Mouse (Mus musculus) lung, postnatal 0 days (tissue): ENCODE results near the gene Fhl2. TPM values are rescaled to one million over a fixed set of nuclear protein-coding genes. Genes with fewer than 3 reads are reported as not detected.

ENCODE experiments used
- ATAC-seq: fragments of 200-750 bp; cut with Nextera tagmentation; 2 replicates; pipeline ENCODE4 v1.8.0; 2017; ENCODE audit warnings: moderate library complexity
- DNase-seq: peaks from one replicate; pipeline ENCODE4 v3.0.0-alpha.2; 2016; ENCODE audit warnings: low spot score
- H3K27ac ChIP-seq: fragments of 300-500 bp; sonication (generic); 2 replicates; pipeline ENCODE4 v1.5.1; 2014; ENCODE audit warnings: antibody characterized with exemption, mild to moderate bottlenecking, low read length, mixed read lengths
- H3K27me3 ChIP-seq: fragments of 300-500 bp; sonication (generic); replicated peaks from 2 replicates; pipeline ENCODE4 v1.6.1; 2014; ENCODE audit warnings: low read length, mixed read lengths; ENCODE audit not compliant: insufficient read depth
- H3K36me3 ChIP-seq: fragments of 300-500 bp; sonication (generic); 2 replicates; pipeline ENCODE4 v1.6.1; 2014; ENCODE audit warnings: low read length, mixed read lengths; ENCODE audit not compliant: insufficient read depth
- H3K4me1 ChIP-seq: fragments of 300-500 bp; sonication (generic); 2 replicates; pipeline ENCODE4 v1.6.1; 2014; ENCODE audit warnings: antibody characterized with exemption, low read depth, low read length, mixed read lengths; ENCODE audit not compliant: insufficient read depth
- H3K4me2 ChIP-seq: fragments of 300-500 bp; sonication (generic); replicated peaks from 2 replicates; pipeline ENCODE4 v1.6.1; 2014; ENCODE audit warnings: low read depth, mild to moderate bottlenecking, low read length, moderate library complexity, mixed read lengths
- H3K4me3 ChIP-seq: fragments of 300-500 bp; sonication (generic); 2 replicates; pipeline ENCODE4 v1.5.1; 2014; ENCODE audit warnings: low read depth, low read length
- H3K9ac ChIP-seq: fragments of 300-500 bp; sonication (generic); replicated peaks from 2 replicates; pipeline ENCODE4 v1.6.1; 2014; ENCODE audit warnings: low read depth, mild to moderate bottlenecking
- H3K9me3 ChIP-seq: fragments of 300-500 bp; sonication (generic); 2 replicates; pipeline ENCODE4 v1.6.1; 2016; ENCODE audit warnings: low read length, mixed read lengths
- CTCF ChIP-seq: IDR thresholded peaks from 2 replicates; pipeline ENCODE4 v1.5.1; 2016; ENCODE audit warnings: antibody characterized with exemption, mild to moderate bottlenecking
- EP300 ChIP-seq: IDR thresholded peaks from 2 replicates; pipeline ENCODE4 v1.6.1; 2016; ENCODE audit warnings: antibody characterized with exemption, mild to moderate bottlenecking, control low read depth
- WGBS: fragments of 180-500 bp; shearing (Covaris S2); extraction: QIAGEN DNeasy Blood & Tissue Kit; methylation state at CpG from one replicate; pipeline ENCODE4 v1.1.7; 2014; 5-methylcytosine and 5-hydroxymethylcytosine counted together
- polyA plus RNA-seq: library from polyadenylated mRNA; unstranded; fragments of >200 nt; fragmentation: Nextera tagmentation; extraction: Ambion mirVana; gene quantifications from 2 replicates; pipeline ENCODE4 v1.2.1, GENCODE M21; 2015

Gene Fhl2
- polyA plus RNA-seq, 1 experiment from 2014 or later = 21.0 TPM

DNA sequence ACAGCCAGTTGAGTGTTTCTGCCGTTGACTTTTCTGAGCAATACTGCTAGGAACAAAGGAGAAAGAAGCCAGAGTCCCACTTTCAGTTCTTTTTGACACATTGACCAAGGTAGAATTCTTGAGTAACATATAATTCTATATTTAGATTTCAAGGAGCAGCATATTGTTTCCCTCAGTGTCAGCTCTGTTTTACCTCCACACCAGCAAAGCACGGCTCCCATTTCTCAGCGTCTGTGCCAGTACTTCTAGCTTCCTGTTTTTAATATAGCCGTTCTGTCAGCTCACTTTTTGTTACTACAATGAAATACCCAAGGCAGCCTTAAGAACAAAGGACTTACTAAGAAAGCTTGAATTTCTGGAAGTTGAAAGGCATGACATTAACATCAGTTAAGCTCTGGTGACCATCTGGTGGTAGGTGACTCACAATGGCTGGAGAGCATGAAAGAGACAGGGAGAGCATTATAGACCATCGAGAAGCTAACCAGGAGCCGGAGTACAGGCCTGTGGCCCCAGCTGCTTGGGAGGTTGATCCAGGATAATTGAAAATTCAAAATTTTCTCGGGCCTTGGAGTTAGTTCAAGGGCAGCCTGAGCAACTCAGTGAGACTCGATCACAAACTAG, 28.9 kb upstream of the Fhl2 start:
- ATAC-seq (no peak), DNase-seq (no peak)
- Histone ChIP-seq H3K27ac (no peak overlapping the region), H3K9me3 (no peaks in the 10 kb centered on the region), H3K4me3 (no peak overlapping the region), H3K9ac (no peak overlapping the region), H3K4me2 (no peak overlapping the region), H3K27me3 (no peaks in the 10 kb centered on the region), H3K4me1 (peaks cover 4% of the 10 kb centered on the region; the same call in 1 of the 2 replicates), H3K36me3 (no peaks in the 10 kb centered on the region)
- 53% methylated on average over 8 of the region's 8 CpGs for WGBS
- TF ChIP-seq EP300 = no peak
- no peak for TF ChIP-seq CTCF

DNA sequence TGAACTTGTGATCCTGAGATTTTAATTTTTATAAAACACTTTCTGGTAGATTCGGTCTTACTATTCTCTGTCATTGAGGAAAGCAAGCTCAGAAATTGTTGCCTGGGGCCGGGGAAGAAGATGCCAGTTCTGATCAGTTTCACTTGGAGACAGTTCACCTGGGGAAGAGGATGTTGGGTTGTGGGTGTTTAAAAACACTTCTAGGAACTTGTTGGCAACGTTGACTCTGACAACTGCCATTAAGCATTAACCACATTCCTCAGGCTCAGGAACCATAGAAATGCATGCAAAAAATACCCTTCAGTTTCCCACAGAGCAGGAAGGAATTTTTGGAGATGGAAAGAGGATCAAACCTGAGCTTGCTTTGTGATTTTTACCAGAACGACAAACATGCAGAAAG, 28.2 kb upstream of the Fhl2 start:
- H3K4me3 ChIP-seq = no peak overlapping the region
- H3K9me3 ChIP-seq = no peaks in the 10 kb centered on the region
- no peak overlapping the region for H3K4me2 ChIP-seq
- H3K27me3 ChIP-seq = no peaks in the 10 kb centered on the region
- no peak overlapping the region for H3K27ac ChIP-seq
- DNase-seq (no peak), ATAC-seq (no peak)
- TF ChIP-seq CTCF = no peak
- no peak for TF ChIP-seq EP300
- H3K36me3 ChIP-seq = no peaks in the 10 kb centered on the region
- H3K9ac ChIP-seq = no peak overlapping the region
- 62% methylated on average over 4 of the region's 4 CpGs for WGBS
- H3K4me1 ChIP-seq = peaks cover 4% of the 10 kb centered on the region; the same call in 1 of the 2 replicates

- H3K27ac ChIP-seq = no peak overlapping the region
- H3K4me1 ChIP-seq = peaks cover 4% of the 10 kb centered on the region; the same call in 1 of the 2 replicates
- no peak overlapping the region for H3K4me3 ChIP-seq
- no peaks in the 10 kb centered on the region for H3K9me3 ChIP-seq
- H3K4me2 ChIP-seq = no peak overlapping the region
- no peak overlapping the region for H3K9ac ChIP-seq
- no peak for TF ChIP-seq EP300
- TF ChIP-seq CTCF = no peak
- 39% methylated on average over 2 of the region's 2 CpGs for WGBS
- peak; percentile 59 for DNase-seq
- no peaks in the 10 kb centered on the region for H3K36me3 ChIP-seq
- no peaks in the 10 kb centered on the region for H3K27me3 ChIP-seq
- peak; percentile 63 for ATAC-seq
Measured at GRCm38 (mm10) chr1:43224171-43224570, 27.4 kb upstream of the Fhl2 start.

- Histone ChIP-seq H3K27ac (no peak overlapping the region), H3K9ac (no peak overlapping the region), H3K27me3 (no peaks in the 10 kb centered on the region), H3K9me3 (no peaks in the 10 kb centered on the region), H3K4me2 (no peak overlapping the region), H3K4me1 (peaks cover 4% of the 10 kb centered on the region; the same call in 1 of the 2 replicates), H3K4me3 (no peak overlapping the region), H3K36me3 (no peaks in the 10 kb centered on the region)
- ATAC-seq = no peak
- no peak for TF ChIP-seq EP300
- TF ChIP-seq CTCF = no peak
- 72% methylated on average over 5 of the region's 5 CpGs for WGBS
- DNase-seq = no peak
Measured at GRCm38 (mm10) chr1:43223097-43223496, 26.3 kb upstream of the Fhl2 start.

GRCm38 (mm10) chr1:43218016-43218680, 21.4 kb upstream of the Fhl2 start:
- Histone ChIP-seq H3K27ac (no peak overlapping the region), H3K9ac (no peak overlapping the region)

GRCm38 (mm10) chr1:43215601-43216000, 18.8 kb upstream of the Fhl2 start:
- Histone ChIP-seq H3K9me3 (no peaks in the 10 kb centered on the region), H3K9ac (no peak overlapping the region), H3K4me1 (no peaks in the 10 kb centered on the region; the same call in 1 of the 2 replicates), H3K36me3 (no peaks in the 10 kb centered on the region), H3K4me2 (no peak overlapping the region), H3K27ac (no peak overlapping the region), H3K27me3 (no peaks in the 10 kb centered on the region), H3K4me3 (no peak overlapping the region)
- DNase-seq (no peak), ATAC-seq (no peak)
- no peak for TF ChIP-seq EP300
- no peak for TF ChIP-seq CTCF
- 23% methylated on average over 3 of the region's 3 CpGs for WGBS

More at GRCm38 (mm10) chr1:43218016-43218680, 21.4 kb upstream of the Fhl2 start:
- no peaks in the 10 kb centered on the region; the same call in 1 of the 2 replicates for H3K4me1 ChIP-seq
- H3K36me3 ChIP-seq = no peaks in the 10 kb centered on the region
- TF ChIP-seq CTCF (no peak), EP300 (no peak)
- no peaks in the 10 kb centered on the region for H3K27me3 ChIP-seq
- H3K4me3 ChIP-seq = no peak overlapping the region
- H3K4me2 ChIP-seq = no peak overlapping the region
- 64% methylated on average over 3 of the region's 3 CpGs for WGBS
- no peak for ATAC-seq
- H3K9me3 ChIP-seq = no peaks in the 10 kb centered on the region
- DNase-seq = no peak
